Mouse (Mus musculus) neural tube, embryonic 10.5 days (tissue): ENCODE results near the gene Myo1b.
"Not testable (repeated sequence)": the region's sequence is repeated elsewhere in the genome, so short reads cannot be mapped to it uniquely, and the experiment has no call there.

Experiments used
- DNase-seq: peaks from one replicate; pipeline ENCODE4 v3.0.0-alpha.2; 2017; ENCODE audit warnings: low spot score; ENCODE audit errors: extremely low spot score

Gene Myo1b

GRCm38 (mm10) chr1:51895961-51896360, 19.9 kb downstream of the Myo1b start:
- DNase-seq, result no peak

- no peak for DNase-seq
Observed at GRCm38 (mm10) chr1:51894721-51895120, 21.1 kb downstream of the Myo1b start.

GRCm38 (mm10) chr1:51893521-51894355, 22.1 kb downstream of the Myo1b start:
- no peak for DNase-seq

- DNase-seq, result no peak
Observed at GRCm38 (mm10) chr1:51892005-51892404, 23.9 kb downstream of the Myo1b start.

GRCm38 (mm10) chr1:51888046-51888813, 27.6 kb downstream of the Myo1b start:
- DNase-seq, result no peak

GRCm38 (mm10) chr1:51885356-51885983, 30.4 kb downstream of the Myo1b start:
- no peak for DNase-seq

GRCm38 (mm10) chr1:51883211-51883610, 32.7 kb downstream of the Myo1b start:
- no peak for DNase-seq

- DNase-seq, result no peak
Observed at GRCm38 (mm10) chr1:51882752-51883151, 33.1 kb downstream of the Myo1b start.

- no peak for DNase-seq
Observed at GRCm38 (mm10) chr1:51879927-51880814, 35.7 kb downstream of the Myo1b start.

- peak; percentile 31 for DNase-seq
Observed at GRCm38 (mm10) chr1:51879333-51879770, 36.5 kb downstream of the Myo1b start.

GRCm38 (mm10) chr1:51875462-51876225, 40.2 kb downstream of the Myo1b start:
- no peak for DNase-seq

- no peak for DNase-seq
Observed at GRCm38 (mm10) chr1:51872493-51873261, 43.2 kb downstream of the Myo1b start.

- DNase-seq, result not testable (repeated sequence)
Observed at GRCm38 (mm10) chr1:51871234-51871633, 44.6 kb downstream of the Myo1b start.

- no peak for DNase-seq
Observed at GRCm38 (mm10) chr1:51862828-51863421, 52.9 kb downstream of the Myo1b start.

- DNase-seq, result no peak
Observed at GRCm38 (mm10) chr1:51860837-51861236, 55.0 kb downstream of the Myo1b start.

- DNase-seq, result no peak
Observed at GRCm38 (mm10) chr1:51856946-51857345, 58.9 kb downstream of the Myo1b start.

GRCm38 (mm10) chr1:51856245-51856915, 59.5 kb downstream of the Myo1b start:
- DNase-seq, result no peak

GRCm38 (mm10) chr1:51855541-51856244, 60.2 kb downstream of the Myo1b start:
- no peak for DNase-seq
